Mouse (Mus musculus) liver, adult 2 months (tissue): ENCODE results near the gene Slc25a18. TPM values are rescaled to one million over a fixed set of nuclear protein-coding genes. Genes with fewer than 3 reads are reported as not detected.
"Not testable (repeated sequence)": the region's sequence is repeated elsewhere in the genome, so short reads cannot be mapped to it uniquely, and the experiment has no call there.

Experiments
- DNase-seq: peaks from one replicate; pipeline ENCODE4 v3.0.0-alpha.2; 2011; ENCODE audit warnings: low read depth, low spot score; ENCODE audit errors: extremely low read depth
- H3K27ac ChIP-seq: fragments of 200-500 bp; replicated peaks from 2 replicates; pipeline ENCODE4 v1.5.1; 2012; ENCODE audit warnings: low read depth, mild to moderate bottlenecking, control low read depth, inconsistent platforms, low read length; ENCODE audit not compliant: insufficient read depth
- H3K27me3 ChIP-seq: fragments of 200-500 bp; 2 replicates; pipeline ENCODE4 v1.6.1; 2012; ENCODE audit warnings: mild to moderate bottlenecking, moderate library complexity, low read length, inconsistent platforms; ENCODE audit not compliant: control insufficient read depth, insufficient read depth
- H3K36me3 ChIP-seq: fragments of 200-500 bp; 2 replicates; pipeline ENCODE4 v1.6.1; 2012; ENCODE audit warnings: low read length, inconsistent platforms; ENCODE audit not compliant: control insufficient read depth, insufficient read depth
- H3K4me1 ChIP-seq: fragments of 200-500 bp; 2 replicates; pipeline ENCODE4 v1.6.1; 2011; ENCODE audit warnings: low read length; ENCODE audit not compliant: control insufficient read depth, insufficient read depth
- H3K4me3 ChIP-seq: fragments of 200-500 bp; 2 replicates; pipeline ENCODE4 v1.5.1; 2011; ENCODE audit warnings: low read depth, mild to moderate bottlenecking, control low read depth, low read length, moderate library complexity; ENCODE audit not compliant: insufficient read depth
- H3K79me2 ChIP-seq: fragments of 200-500 bp; 2 replicates; pipeline ENCODE4 v1.6.1; 2012; ENCODE audit warnings: inconsistent platforms, mild to moderate bottlenecking, low read length, moderate library complexity; ENCODE audit not compliant: control insufficient read depth, insufficient read depth
- H3K9ac ChIP-seq: fragments of 200-500 bp; 2 replicates; pipeline ENCODE4 v1.6.1; 2012; ENCODE audit warnings: low read depth, mild to moderate bottlenecking, control low read depth, inconsistent platforms, low read length
- CTCF ChIP-seq: fragments of 200-500 bp; IDR thresholded peaks from 2 replicates; pipeline ENCODE4 v1.5.1; 2011; ENCODE audit warnings: low read depth, low read length, control low read depth
- POLR2A ChIP-seq: fragments of 200-500 bp; IDR thresholded peaks from 2 replicates; pipeline ENCODE4 v1.6.1; 2011; ENCODE audit warnings: low read length, control low read depth; ENCODE audit not compliant: insufficient read depth; ENCODE audit errors: extremely low read depth
- WGBS: fragments of 180-500 bp; shearing (Covaris S2); methylation state at CpG from one replicate; pipeline ENCODE4 v1.1.7; 2018; 5-methylcytosine and 5-hydroxymethylcytosine counted together
- polyA plus RNA-seq: library from polyadenylated mRNA; depleted of rRNA; stranded (reverse); fragments of >200 nt; gene quantifications from 2 replicates; pipeline ENCODE4 v1.2.3, GENCODE M21; 2012
- total RNA-seq: library from RNA; depleted of rRNA; stranded (reverse); fragments of >200 nt; gene quantifications from 2 replicates; pipeline ENCODE4 v1.2.3, GENCODE M21; 2014

Gene Slc25a18
- total and polyA plus RNA-seq, 2 experiments: not detected

GRCm38 (mm10) chr6:120798905-120799304 is 25.5 kb downstream of the Slc25a18 start:
- no peak for DNase-seq
- Histone ChIP-seq H3K27ac (no peak overlapping the region), H3K9ac (no peak overlapping the region), H3K36me3 (peaks cover 76% of the 10 kb centered on the region), H3K27me3 (no peaks in the 10 kb centered on the region), H3K79me2 (no peaks in the 10 kb centered on the region; the same call in 1 of the 2 replicates), H3K4me3 (no peak overlapping the region), H3K4me1 (no peaks in the 10 kb centered on the region)
- 84% methylated on average over 4 of the region's 4 CpGs for WGBS
- TF ChIP-seq POLR2A (no peak), CTCF (no peak)

- WGBS: 66% methylated on average over 4 of the region's 4 CpGs
- no peak overlapping the region for H3K4me3 ChIP-seq
- peaks cover 74% of the 10 kb centered on the region for H3K36me3 ChIP-seq
- DNase-seq: no peak
- no peak for TF ChIP-seq CTCF
- no peak for TF ChIP-seq POLR2A
- no peak overlapping the region for H3K9ac ChIP-seq
- no peak overlapping the region for H3K27ac ChIP-seq
- H3K27me3 ChIP-seq: no peaks in the 10 kb centered on the region
- H3K79me2 ChIP-seq: no peaks in the 10 kb centered on the region; the same call in 1 of the 2 replicates
- H3K4me1 ChIP-seq: no peaks in the 10 kb centered on the region
Observed at GRCm38 (mm10) chr6:120799581-120800041, 26.2 kb downstream of the Slc25a18 start.

GRCm38 (mm10) chr6:120806999-120807737 is 33.8 kb downstream of the Slc25a18 start:
- Histone ChIP-seq H3K9ac (no peak overlapping the region), H3K36me3 (peaks cover 51% of the 10 kb centered on the region), H3K27me3 (no peaks in the 10 kb centered on the region), H3K4me1 (peaks cover 15% of the 10 kb centered on the region), H3K79me2 (peaks cover 6% of the 10 kb centered on the region; the same call in 1 of the 2 replicates), H3K4me3 (no peak overlapping the region), H3K27ac (peak overlapping the region; percentile 84)
- 19% methylated on average over 5 of the region's 5 CpGs for WGBS
- peak; percentile 80 for DNase-seq
- TF ChIP-seq CTCF (no peak), POLR2A (no peak)

GRCm38 (mm10) chr6:120807738-120808081 is 34.3 kb downstream of the Slc25a18 start:
- Histone ChIP-seq H3K4me3 (no peak overlapping the region), H3K9ac (no peak overlapping the region), H3K27me3 (no peaks in the 10 kb centered on the region), H3K4me1 (peaks cover 15% of the 10 kb centered on the region), H3K36me3 (peaks cover 45% of the 10 kb centered on the region), H3K79me2 (peaks cover 6% of the 10 kb centered on the region; the same call in 1 of the 2 replicates), H3K27ac (peak overlapping the region; percentile 62)
- 26% methylated on average over 4 of the region's 4 CpGs for WGBS
- TF ChIP-seq POLR2A (no peak), CTCF (no peak)
- DNase-seq: peak; percentile 78

- H3K9ac ChIP-seq, H3K27ac ChIP-seq, H3K79me2 ChIP-seq, DNase-seq, H3K27me3 ChIP-seq, H3K4me3 ChIP-seq: not testable (repeated sequence)
- Histone ChIP-seq H3K4me1 (peaks cover 14% of the 10 kb centered on the region), H3K36me3 (peaks cover 12% of the 10 kb centered on the region)
- 97% methylated on average over 9 of the region's 10 CpGs for WGBS
Observed at GRCm38 (mm10) chr6:120811999-120812398, 38.6 kb downstream of the Slc25a18 start.

- Histone ChIP-seq H3K79me2 (peaks cover 15% of the 10 kb centered on the region; the same call in 1 of the 2 replicates), H3K36me3 (peaks cover 13% of the 10 kb centered on the region; the same call in 1 of the 2 replicates), H3K27me3 (no peaks in the 10 kb centered on the region), H3K4me1 (peaks cover 8% of the 10 kb centered on the region), H3K27ac (no peak overlapping the region), H3K9ac (no peak overlapping the region), H3K4me3 (no peak overlapping the region)
- DNase-seq: no peak
- no peak for TF ChIP-seq POLR2A
- TF ChIP-seq CTCF: no peak
- WGBS: 96% methylated on average over 2 of the region's 2 CpGs
Observed at GRCm38 (mm10) chr6:120819294-120819693, 45.9 kb downstream of the Slc25a18 start.
